Mouse (Mus musculus): ENCODE measurements around the gene Fitm1.

GRCm38 (mm10) chr14:55584303-55584701 is 8.9 kb downstream of the Fitm1 start:
- TF ChIP-seq E2F4 (IDR thresholded peaks at IDR 0.05; ENCODE audit: insufficient read depth): no peak
- TF ChIP-seq CEBPB (IDR thresholded peaks at IDR 0.05; ENCODE audit: insufficient read depth, poor library complexity, severe bottlenecking): no peak
